Mouse (Mus musculus) heart, embryonic 13.5 days (tissue): ENCODE results near the gene Rcan2. TPM values are rescaled to one million over a fixed set of nuclear protein-coding genes. Genes with fewer than 3 reads are reported as not detected.

Experiments
- ATAC-seq: fragments of 200-750 bp; cut with Nextera tagmentation; 2 replicates; pipeline ENCODE4 v1.8.0; 2017; ENCODE audit warnings: moderate TSS enrichment; ENCODE audit not compliant: insufficient number of reproducible peaks, low FRiP score, low TSS enrichment; ENCODE audit errors: extremely low read depth
- H3K27ac ChIP-seq: fragments of 300-500 bp; sonication (generic); replicated peaks from 2 replicates; pipeline ENCODE4 v1.5.1; 2015; ENCODE audit warnings: moderate library complexity, mild to moderate bottlenecking, inconsistent platforms
- H3K27me3 ChIP-seq: fragments of 300-500 bp; sonication (generic); replicated peaks from 2 replicates; pipeline ENCODE4 v1.6.1; 2015; ENCODE audit warnings: mild to moderate bottlenecking, inconsistent platforms
- H3K36me3 ChIP-seq: fragments of 300-500 bp; sonication (generic); 2 replicates; pipeline ENCODE4 v1.6.1; 2015; ENCODE audit warnings: mild to moderate bottlenecking, inconsistent platforms
- H3K4me1 ChIP-seq: fragments of 300-500 bp; sonication (generic); 2 replicates; pipeline ENCODE4 v1.6.1; 2015; ENCODE audit warnings: inconsistent platforms
- H3K4me2 ChIP-seq: fragments of 300-500 bp; sonication (generic); 2 replicates; pipeline ENCODE4 v1.6.1; 2015; ENCODE audit warnings: inconsistent platforms, mild to moderate bottlenecking, moderate library complexity
- H3K4me3 ChIP-seq: fragments of 300-500 bp; sonication (generic); 2 replicates; pipeline ENCODE4 v1.5.1; 2015; ENCODE audit warnings: moderate library complexity, mild to moderate bottlenecking, inconsistent platforms
- H3K9ac ChIP-seq: fragments of 300-500 bp; sonication (generic); 2 replicates; pipeline ENCODE4 v1.6.1; 2015; ENCODE audit warnings: inconsistent platforms, mild to moderate bottlenecking, moderate library complexity
- H3K9me3 ChIP-seq: fragments of 300-500 bp; sonication (generic); 2 replicates; pipeline ENCODE4 v1.6.1; 2016; ENCODE audit warnings: inconsistent platforms
- WGBS: fragments of 180-500 bp; shearing (Covaris S2); methylation state at CpG from one replicate; pipeline ENCODE4 v1.1.7; 2015; ENCODE audit warnings: mixed read lengths; 5-methylcytosine and 5-hydroxymethylcytosine counted together
- polyA plus RNA-seq: library from polyadenylated mRNA; unstranded; fragments of >200 nt; fragmentation: Nextera tagmentation; extraction: Ambion mirVana; gene quantifications from 2 replicates; pipeline ENCODE4 v1.2.1, GENCODE M21; 2015

Gene Rcan2
- polyA plus RNA-seq, 1 experiment from 2014 or later = 43.7 TPM

GRCm38 (mm10) chr17:43803111-43803510, 2.0 kb downstream of the Rcan2 start:
- WGBS = 82% methylated on average over 2 of the region's 2 CpGs
- Histone ChIP-seq H3K27ac (peak overlapping the region; percentile 86; the same call in 1 of the 2 replicates), H3K9me3 (no peaks in the 10 kb centered on the region), H3K4me1 (peaks cover 34% of the 10 kb centered on the region), H3K27me3 (peaks cover 13% of the 10 kb centered on the region), H3K9ac (no peak overlapping the region), H3K36me3 (no peaks in the 10 kb centered on the region), H3K4me2 (peak overlapping the region; percentile 79), H3K4me3 (peak overlapping the region; percentile 79; the same call in 1 of the 2 replicates)
- no peak for ATAC-seq

DNA sequence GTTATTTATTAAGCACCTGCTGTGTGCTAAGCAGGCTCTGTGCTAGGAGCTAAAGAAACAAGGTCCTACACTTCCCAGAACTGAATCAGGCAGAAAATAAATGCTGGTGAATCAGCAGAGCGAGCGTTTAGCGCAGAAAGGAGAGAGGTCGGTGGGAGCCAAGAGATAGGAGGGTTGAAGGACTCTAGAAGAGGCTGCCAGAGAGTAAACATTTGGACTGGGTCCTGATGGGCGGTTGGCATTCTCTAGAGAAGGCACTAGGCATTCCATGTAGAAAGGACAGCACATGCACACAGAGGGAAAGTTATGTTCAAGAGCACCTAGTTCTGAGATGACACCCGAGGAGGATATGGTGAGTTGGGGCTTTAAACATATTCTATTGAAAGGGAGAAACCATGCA, 2.6 kb downstream of the Rcan2 start:
- ATAC-seq = no peak
- no peaks in the 10 kb centered on the region for H3K9me3 ChIP-seq
- WGBS = 55% methylated on average over 6 of the region's 6 CpGs
- H3K27me3 ChIP-seq = peaks cover 13% of the 10 kb centered on the region
- H3K36me3 ChIP-seq = no peaks in the 10 kb centered on the region
- peaks cover 34% of the 10 kb centered on the region for H3K4me1 ChIP-seq
- no peak overlapping the region for H3K4me3 ChIP-seq
- peak overlapping the region; percentile 79 for H3K4me2 ChIP-seq
- H3K27ac ChIP-seq = peak overlapping the region; percentile 86; the same call in 1 of the 2 replicates
- 0 out of 2 replicates have a peak overlapping the region, but pooled peaks have one; percentile 37 for H3K9ac ChIP-seq

GRCm38 (mm10) chr17:43806841-43807240, 5.7 kb downstream of the Rcan2 start:
- Histone ChIP-seq H3K27ac (no peak overlapping the region), H3K4me3 (no peak overlapping the region), H3K27me3 (peaks cover 10% of the 10 kb centered on the region), H3K4me1 (peaks cover 43% of the 10 kb centered on the region), H3K4me2 (no peak overlapping the region), H3K9me3 (no peaks in the 10 kb centered on the region), H3K9ac (no peak overlapping the region), H3K36me3 (peaks cover 10% of the 10 kb centered on the region; the same call in 1 of the 2 replicates)
- 52% methylated on average over 4 of the region's 4 CpGs for WGBS
- no peak for ATAC-seq

DNA sequence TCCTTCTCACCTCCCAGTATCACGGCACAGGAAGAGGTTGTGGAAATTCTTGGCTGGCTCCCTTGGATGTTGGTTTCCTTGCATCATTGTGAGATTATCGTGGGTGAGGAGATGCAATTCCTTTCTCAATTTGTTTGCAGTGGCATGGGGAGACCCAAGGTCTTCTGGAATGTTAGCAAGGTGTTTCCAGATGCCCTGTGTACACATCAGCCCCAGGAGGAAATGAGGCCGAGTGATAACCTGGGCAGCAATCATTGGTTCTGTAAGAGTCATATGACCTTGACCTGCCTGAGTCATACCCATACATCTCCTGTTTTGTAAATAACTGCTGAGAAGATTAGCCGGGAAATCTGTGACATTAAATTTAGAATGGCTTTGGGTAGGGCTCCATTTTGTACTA, 10.3 kb downstream of the Rcan2 start:
- H3K9ac ChIP-seq = no peak overlapping the region
- H3K4me2 ChIP-seq = no peak overlapping the region
- 44% methylated on average over 4 of the region's 4 CpGs for WGBS
- H3K27me3 ChIP-seq = no peaks in the 10 kb centered on the region
- no peak for ATAC-seq
- H3K36me3 ChIP-seq = peaks cover 10% of the 10 kb centered on the region; the same call in 1 of the 2 replicates
- peaks cover 26% of the 10 kb centered on the region for H3K4me1 ChIP-seq
- 0 out of 2 replicates have a peak overlapping the region, but pooled peaks have one; percentile 15 for H3K27ac ChIP-seq
- H3K4me3 ChIP-seq = no peak overlapping the region
- H3K9me3 ChIP-seq = no peaks in the 10 kb centered on the region

- ATAC-seq = no peak
- Histone ChIP-seq H3K27ac (peak overlapping the region; percentile 37; the same call in 1 of the 2 replicates), H3K9me3 (no peaks in the 10 kb centered on the region), H3K4me2 (no peak overlapping the region), H3K36me3 (no peaks in the 10 kb centered on the region), H3K4me3 (no peak overlapping the region), H3K4me1 (peaks cover 40% of the 10 kb centered on the region), H3K27me3 (no peaks in the 10 kb centered on the region), H3K9ac (no peak overlapping the region)
- 75% methylated on average over 4 of the region's 4 CpGs for WGBS
These were observed 14.2 kb downstream of the Rcan2 start for GRCm38 (mm10) chr17:43815376-43815775.

DNA sequence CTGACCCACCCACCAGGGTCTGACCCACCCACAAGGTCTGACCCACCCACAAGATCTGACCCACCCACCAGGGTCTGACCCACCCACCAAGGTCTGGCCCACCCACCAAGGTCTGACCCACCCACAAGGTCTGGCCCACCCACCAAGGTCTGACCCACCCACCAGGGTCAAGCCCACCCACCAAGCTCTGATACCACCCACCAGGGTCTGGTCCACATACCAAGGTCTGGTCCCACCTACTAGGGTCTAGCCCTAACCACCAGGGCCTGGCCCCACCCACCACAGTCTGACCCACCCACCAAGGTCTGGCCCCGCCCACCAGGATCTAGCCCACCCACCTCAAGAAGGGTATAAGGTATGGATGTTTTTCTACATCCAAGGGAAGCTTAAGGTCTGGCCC, 15.3 kb downstream of the Rcan2 start:
- no peaks in the 10 kb centered on the region for H3K9me3 ChIP-seq
- H3K4me1 ChIP-seq = peaks cover 32% of the 10 kb centered on the region
- no peaks in the 10 kb centered on the region for H3K27me3 ChIP-seq
- no peaks in the 10 kb centered on the region for H3K36me3 ChIP-seq
- ATAC-seq = no peak
- H3K4me2 ChIP-seq = no peak overlapping the region
- no peak overlapping the region for H3K4me3 ChIP-seq
- no peak overlapping the region for H3K27ac ChIP-seq
- 69% methylated on average over 1 of the region's 1 CpGs for WGBS
- no peak overlapping the region for H3K9ac ChIP-seq

DNA sequence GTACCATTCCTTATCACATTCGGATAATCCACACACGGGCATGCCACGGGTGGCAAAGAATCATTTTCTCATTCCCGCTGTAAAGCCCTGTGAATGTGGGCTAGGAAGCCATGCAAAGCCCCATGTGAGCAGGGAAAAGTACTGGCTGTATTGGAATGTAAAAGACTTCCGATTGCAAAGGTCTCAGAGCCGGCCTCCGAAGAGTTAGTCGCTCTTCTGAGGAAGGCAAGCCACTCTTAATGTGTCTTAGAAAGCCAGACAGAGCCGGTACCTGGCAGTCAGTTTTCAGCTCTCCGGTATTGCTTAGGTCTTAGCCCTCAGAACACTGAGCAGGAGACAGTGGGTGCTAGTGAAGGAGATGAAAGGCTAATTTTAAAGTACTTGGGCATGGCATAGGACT, 16.0 kb downstream of the Rcan2 start:
- ATAC-seq = no peak
- H3K4me1 ChIP-seq = peaks cover 33% of the 10 kb centered on the region
- no peaks in the 10 kb centered on the region for H3K36me3 ChIP-seq
- no peak overlapping the region for H3K9ac ChIP-seq
- H3K9me3 ChIP-seq = no peaks in the 10 kb centered on the region
- no peak overlapping the region for H3K27ac ChIP-seq
- H3K4me2 ChIP-seq = no peak overlapping the region
- 72% methylated on average over 10 of the region's 10 CpGs for WGBS
- no peaks in the 10 kb centered on the region for H3K27me3 ChIP-seq
- H3K4me3 ChIP-seq = no peak overlapping the region

DNA sequence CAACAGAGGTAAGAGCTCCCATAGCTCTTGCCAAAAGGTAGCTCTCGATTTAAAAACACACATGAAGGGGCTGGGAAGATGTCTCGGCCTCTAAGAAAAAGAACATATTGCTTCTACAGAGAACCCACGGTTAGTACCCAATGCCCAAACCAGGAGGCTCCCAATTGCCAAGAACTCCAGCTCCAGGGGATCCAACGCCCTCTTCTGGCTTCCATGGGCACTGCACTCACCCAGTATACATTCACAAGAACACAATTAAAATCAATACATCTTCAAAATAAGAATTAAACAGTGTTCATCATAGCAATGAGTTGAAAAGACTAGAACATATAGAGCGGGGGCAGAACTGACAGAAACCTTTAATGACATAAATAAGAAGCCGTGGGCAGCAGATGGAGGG, 17.2 kb downstream of the Rcan2 start:
- no peak for ATAC-seq
- peaks cover 39% of the 10 kb centered on the region for H3K4me1 ChIP-seq
- H3K27me3 ChIP-seq = no peaks in the 10 kb centered on the region
- H3K27ac ChIP-seq = no peak overlapping the region
- H3K9ac ChIP-seq = no peak overlapping the region
- no peak overlapping the region for H3K4me2 ChIP-seq
- no peaks in the 10 kb centered on the region for H3K9me3 ChIP-seq
- H3K4me3 ChIP-seq = no peak overlapping the region
- H3K36me3 ChIP-seq = no peaks in the 10 kb centered on the region
- WGBS = 74% methylated on average over 6 of the region's 6 CpGs

DNA sequence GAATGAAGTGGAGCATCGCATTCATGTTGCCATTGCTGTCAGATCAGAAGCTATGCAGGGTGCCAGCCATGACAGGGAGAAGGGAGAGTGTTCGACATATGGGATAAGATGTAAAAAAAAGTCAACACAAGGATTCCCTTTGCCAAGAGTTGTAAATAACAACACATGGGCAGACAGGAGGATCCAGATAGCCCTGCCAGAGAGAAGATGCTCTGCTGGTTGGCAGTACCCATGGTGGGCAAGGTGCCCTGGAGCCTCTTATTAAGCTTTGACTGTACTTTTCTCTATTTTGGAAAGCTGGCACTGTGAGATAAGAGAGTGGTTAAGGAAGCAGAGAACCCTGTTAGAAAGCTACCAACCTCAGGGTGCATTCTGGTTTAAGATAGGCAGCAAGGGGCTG, 19.8 kb downstream of the Rcan2 start:
- no peak overlapping the region for H3K9ac ChIP-seq
- no peaks in the 10 kb centered on the region for H3K9me3 ChIP-seq
- no peak for ATAC-seq
- H3K27me3 ChIP-seq = no peaks in the 10 kb centered on the region
- H3K4me1 ChIP-seq = peaks cover 29% of the 10 kb centered on the region
- H3K4me2 ChIP-seq = no peak overlapping the region
- no peaks in the 10 kb centered on the region for H3K36me3 ChIP-seq
- no peak overlapping the region for H3K27ac ChIP-seq
- WGBS = 75% methylated on average over 2 of the region's 2 CpGs
- no peak overlapping the region for H3K4me3 ChIP-seq

- Histone ChIP-seq H3K36me3 (no peaks in the 10 kb centered on the region), H3K4me2 (no peak overlapping the region), H3K27ac (no peak overlapping the region), H3K9me3 (no peaks in the 10 kb centered on the region), H3K4me1 (peaks cover 25% of the 10 kb centered on the region), H3K4me3 (no peak overlapping the region), H3K9ac (no peak overlapping the region), H3K27me3 (no peaks in the 10 kb centered on the region)
- WGBS = 60% methylated on average over 6 of the region's 6 CpGs
- no peak for ATAC-seq
These were observed 21.1 kb downstream of the Rcan2 start for GRCm38 (mm10) chr17:43822207-43822606.

GRCm38 (mm10) chr17:43822630-43823029, 21.5 kb downstream of the Rcan2 start:
- Histone ChIP-seq H3K4me2 (no peak overlapping the region), H3K9me3 (no peaks in the 10 kb centered on the region), H3K4me3 (no peak overlapping the region), H3K27ac (no peak overlapping the region), H3K27me3 (no peaks in the 10 kb centered on the region), H3K36me3 (no peaks in the 10 kb centered on the region), H3K9ac (no peak overlapping the region), H3K4me1 (peaks cover 25% of the 10 kb centered on the region)
- ATAC-seq = no peak
- 45% methylated on average over 2 of the region's 2 CpGs for WGBS

DNA sequence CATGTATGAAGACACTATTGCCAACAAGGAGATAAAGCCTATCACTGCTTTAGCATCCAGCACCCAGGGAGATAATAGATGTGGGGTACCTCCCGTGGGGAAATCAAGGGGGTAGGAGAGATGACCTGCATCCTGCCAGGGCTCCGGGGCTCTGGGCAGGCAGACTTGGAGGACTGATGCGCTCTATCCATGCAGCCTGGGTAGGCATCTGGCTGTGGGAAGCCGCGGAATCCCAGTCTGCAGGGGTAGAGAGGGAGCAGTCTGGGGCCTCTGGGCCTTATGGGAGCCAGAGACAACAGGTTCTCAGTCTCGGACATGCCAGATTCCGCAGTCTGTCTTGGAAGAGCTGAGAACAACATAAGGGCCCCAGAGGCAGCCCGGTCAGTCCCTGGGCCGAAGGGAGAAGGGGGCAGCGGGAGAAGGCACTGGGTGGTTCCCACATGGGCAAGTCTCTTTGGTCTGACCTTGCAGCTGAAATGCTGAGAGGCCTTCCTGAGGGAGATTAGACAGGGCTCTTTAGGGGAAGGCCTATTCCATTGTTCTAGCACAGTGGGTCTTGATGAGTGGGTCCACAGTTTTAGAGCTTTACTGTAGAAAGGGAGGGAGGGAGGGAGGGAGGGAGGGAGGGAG, 23.7 kb downstream of the Rcan2 start:
- WGBS = 66% methylated on average over 10 of the region's 10 CpGs
- Histone ChIP-seq H3K4me2 (no peak overlapping the region), H3K27ac (peak overlapping the region; percentile 80), H3K4me3 (no peak overlapping the region), H3K9ac (0 out of 2 replicates have a peak overlapping the region, but pooled peaks have one; percentile 24), H3K36me3 (no peaks in the 10 kb centered on the region), H3K9me3 (no peaks in the 10 kb centered on the region), H3K27me3 (no peaks in the 10 kb centered on the region), H3K4me1 (peaks cover 19% of the 10 kb centered on the region)
- ATAC-seq = no peak
